Comparison of ENCODE assay signal across 14 mouse cellular contexts in the genomic region with DNA sequence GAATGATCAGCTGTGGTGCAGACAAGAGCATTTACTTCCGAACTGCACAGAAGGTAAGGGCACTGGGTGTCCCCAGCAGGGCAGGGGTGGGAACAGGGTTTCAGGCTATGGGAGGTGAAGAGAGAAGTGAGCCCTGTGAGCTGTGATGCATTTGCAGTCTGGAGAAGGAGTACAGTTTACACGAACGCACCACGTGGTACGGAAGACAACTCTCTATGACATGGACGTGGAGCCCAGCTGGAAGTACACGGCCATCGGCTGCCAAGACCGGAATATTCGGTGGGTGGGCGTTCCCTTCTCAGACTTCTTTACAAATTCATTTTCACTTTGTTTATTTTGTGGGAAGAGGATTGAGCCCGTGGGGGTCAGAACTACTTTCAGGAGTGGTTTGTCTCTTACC. TPM values are rescaled to one million over a fixed set of nuclear protein-coding genes. Genes with fewer than 3 reads are reported as not detected.
"Had no signal": no experiment of that assay in that cellular context is flagged by ENCODE, and none has a peak within 500 bp of the region (broad histone marks: within the 10 kb centered on the region; RNA-seq: fewer than 3 reads in every experiment).

No protein-coding gene starts in this region.

- DNase-seq: kidney, adult 11 months; kidney, adult 9 months; liver; liver, embryonic 13.5 days; liver, postnatal 0 days; right cerebral cortex, postnatal 14 days; thymus, adult 2 months; thymus, postnatal 25 days had no signal

- H3K4me1 ChIP-seq: hindbrain, embryonic 15.5 days; limb, embryonic 12.5 days; midbrain, embryonic 12.5 days had no signal

- H3K9me3 ChIP-seq: hindbrain, embryonic 15.5 days; limb, embryonic 12.5 days; liver, embryonic 13.5 days; megakaryocyte, embryonic 14.5 days; midbrain, embryonic 12.5 days had no signal

- H3K4me2 ChIP-seq: hindbrain, embryonic 15.5 days; limb, embryonic 12.5 days; liver, embryonic 13.5 days; midbrain, embryonic 12.5 days had no signal

- H3K27me3 ChIP-seq: hindbrain, embryonic 15.5 days; limb, embryonic 12.5 days; liver, embryonic 13.5 days; midbrain, embryonic 12.5 days had no signal

- ATAC-seq: liver, postnatal 0 days; midbrain, embryonic 16.5 days had no signal

- H3K9ac ChIP-seq: hindbrain, embryonic 15.5 days; limb, embryonic 12.5 days; liver, embryonic 13.5 days; liver, postnatal 0 days; midbrain, embryonic 12.5 days had no signal

- H3K4me3 ChIP-seq: hindbrain, embryonic 15.5 days; limb, embryonic 12.5 days; liver, embryonic 13.5 days; megakaryocyte, embryonic 14.5 days; midbrain, embryonic 12.5 days had no signal

- H3K27ac ChIP-seq: hindbrain, embryonic 15.5 days; limb, embryonic 12.5 days; liver, embryonic 13.5 days; macrophage; midbrain, embryonic 12.5 days had no signal

RNA-seq across cellular contexts. Expression of a gene that starts 9.7 kb away (rescaled TPM):
- polyA plus RNA-seq: macrophage had no signal
